Mouse (Mus musculus): ENCODE measurements around the gene Hhat.

GRCm38 (mm10) chr1:192806168-192807157 lies 35.4 kb upstream of the Hhat start:
- TF ChIP-seq ZC3H11A (IDR thresholded peaks at IDR 0.05; ENCODE audit: borderline replicate concordance, low read depth, low read length), result no peak
- no peak for TF ChIP-seq ZNF384 (IDR thresholded peaks at IDR 0.05; ENCODE audit: low read depth, low read length)
